Mouse (Mus musculus) liver, postnatal 0 days (tissue): ENCODE data around the gene Fam13a. TPM values are rescaled to one million over a fixed set of nuclear protein-coding genes. Genes with fewer than 3 reads are reported as not detected.

Source experiments
- ATAC-seq: fragments of 200-750 bp; cut with Nextera tagmentation; 2 replicates; pipeline ENCODE4 v1.8.0; 2017; ENCODE audit warnings: mild to moderate bottlenecking, moderate library complexity
- DNase-seq: peaks from one replicate; pipeline ENCODE4 v3.0.0-alpha.2; 2016
- H3K27ac ChIP-seq: fragments of 300-500 bp; sonication (generic); 2 replicates; pipeline ENCODE4 v1.5.1; 2014; ENCODE audit warnings: antibody characterized with exemption, moderate library complexity, mild to moderate bottlenecking, low read depth
- H3K27me3 ChIP-seq: fragments of 300-500 bp; sonication (generic); 2 replicates; pipeline ENCODE4 v1.6.1; 2014; ENCODE audit warnings: low read length, control low read depth, mixed read lengths; ENCODE audit not compliant: insufficient read depth
- H3K36me3 ChIP-seq: fragments of 300-500 bp; sonication (generic); replicated peaks from 2 replicates; pipeline ENCODE4 v1.6.1; 2014; ENCODE audit warnings: mild to moderate bottlenecking, control low read depth, low read length, moderate library complexity, mixed read lengths; ENCODE audit not compliant: insufficient read depth
- H3K4me1 ChIP-seq: fragments of 300-500 bp; sonication (generic); 2 replicates; pipeline ENCODE4 v1.6.1; 2014; ENCODE audit warnings: antibody characterized with exemption, mild to moderate bottlenecking, control low read depth; ENCODE audit not compliant: insufficient read depth
- H3K4me2 ChIP-seq: fragments of 300-500 bp; sonication (generic); 2 replicates; pipeline ENCODE4 v1.6.1; 2014; ENCODE audit warnings: low read depth, mild to moderate bottlenecking, low read length, moderate library complexity, mixed read lengths
- H3K4me3 ChIP-seq: fragments of 300-500 bp; sonication (generic); 2 replicates; pipeline ENCODE4 v1.5.1; 2014; ENCODE audit warnings: low read depth, low read length
- H3K9ac ChIP-seq: fragments of 300-500 bp; sonication (generic); replicated peaks from 2 replicates; pipeline ENCODE4 v1.6.1; 2014; ENCODE audit warnings: mild to moderate bottlenecking, moderate library complexity
- H3K9me3 ChIP-seq: fragments of 300-500 bp; sonication (generic); 2 replicates; pipeline ENCODE4 v1.6.1; 2016; ENCODE audit warnings: mild to moderate bottlenecking, control low read depth, low read length, mixed read lengths
- CTCF ChIP-seq: sonication (generic); IDR thresholded peaks from 2 replicates; pipeline ENCODE4 v1.5.1; 2016; ENCODE audit warnings: antibody characterized with exemption, low read depth
- EP300 ChIP-seq: IDR thresholded peaks from 2 replicates; pipeline ENCODE4 v1.6.1; 2016; ENCODE audit warnings: antibody characterized with exemption, low read depth, mild to moderate bottlenecking
- WGBS: fragments of 180-500 bp; shearing (Covaris S2); extraction: QIAGEN DNeasy Blood & Tissue Kit; methylation state at CpG from one replicate; pipeline ENCODE4 v1.1.7; 2014; ENCODE audit not compliant: insufficient replicate concordance; 5-methylcytosine and 5-hydroxymethylcytosine counted together
- polyA plus RNA-seq: library from polyadenylated mRNA; unstranded; fragments of >200 nt; fragmentation: Nextera tagmentation; extraction: Ambion mirVana; gene quantifications from 2 replicates; pipeline ENCODE4 v1.2.1, GENCODE M21; 2015

Fam13a gene
- polyA plus RNA-seq = 1.2 and 1.6 TPM in 2 replicates

- H3K27me3 ChIP-seq = no peaks in the 10 kb centered on the region
- under 1% methylated on average over 16 of the region's 16 CpGs for WGBS
- peak within 1 kb of the TSS; percentile 49 for H3K4me3 ChIP-seq
- ATAC-seq (peak; percentile 95), DNase-seq (peak; percentile 68)
- H3K9ac ChIP-seq = peak within 1 kb of the TSS; percentile 23; the same call in 1 of the 2 replicates
- H3K36me3 ChIP-seq = no peaks in the 10 kb centered on the region
- peak within 1 kb of the TSS; percentile 70 for H3K4me2 ChIP-seq
- no peak for TF ChIP-seq CTCF
- 0 out of 2 replicates have a peak, but pooled peaks have one; percentile 25 for TF ChIP-seq EP300
- H3K9me3 ChIP-seq = no peaks in the 10 kb centered on the region
- peak within 1 kb of the TSS; percentile 23; the same call in 1 of the 2 replicates for H3K27ac ChIP-seq
- no peaks in the 10 kb centered on the region for H3K4me1 ChIP-seq
Observed at GRCm38 (mm10) chr6:59024164-59024724, at the start of gene Fam13a. Fam13a (minus strand) TSS chr6:59024549.

- Histone ChIP-seq H3K4me2 (no peak overlapping the region), H3K4me1 (no peaks in the 10 kb centered on the region), H3K9me3 (no peaks in the 10 kb centered on the region), H3K27me3 (no peaks in the 10 kb centered on the region), H3K36me3 (no peaks in the 10 kb centered on the region), H3K27ac (no peak overlapping the region), H3K9ac (no peak overlapping the region), H3K4me3 (no peak overlapping the region)
- no peak for DNase-seq
- 66% methylated on average over 5 of the region's 5 CpGs for WGBS
- ATAC-seq = no peak
- TF ChIP-seq CTCF (no peak), EP300 (no peak)
Observed at GRCm38 (mm10) chr6:59072096-59073060, 48.0 kb upstream of the Fam13a start.

- 75% methylated on average over 3 of the region's 3 CpGs for WGBS
- Histone ChIP-seq H3K9ac (no peak overlapping the region), H3K4me2 (no peak overlapping the region), H3K4me3 (no peak overlapping the region), H3K36me3 (no peaks in the 10 kb centered on the region), H3K27me3 (no peaks in the 10 kb centered on the region), H3K27ac (no peak overlapping the region), H3K9me3 (no peaks in the 10 kb centered on the region), H3K4me1 (no peaks in the 10 kb centered on the region)
- no peak for DNase-seq
- TF ChIP-seq CTCF = no peak
- no peak for TF ChIP-seq EP300
- ATAC-seq = no peak
Observed at GRCm38 (mm10) chr6:59071691-59072090, 47.3 kb upstream of the Fam13a start.

- ATAC-seq (no peak), DNase-seq (no peak)
- no peak overlapping the region for H3K27ac ChIP-seq
- no peaks in the 10 kb centered on the region for H3K9me3 ChIP-seq
- no peak overlapping the region for H3K4me2 ChIP-seq
- no peaks in the 10 kb centered on the region for H3K27me3 ChIP-seq
- H3K4me3 ChIP-seq = no peak overlapping the region
- TF ChIP-seq CTCF (no peak), EP300 (no peak)
- H3K4me1 ChIP-seq = no peaks in the 10 kb centered on the region
- no peaks in the 10 kb centered on the region for H3K36me3 ChIP-seq
- no peak overlapping the region for H3K9ac ChIP-seq
- 90% methylated on average over 5 of the region's 5 CpGs for WGBS
Observed at GRCm38 (mm10) chr6:59068187-59068586, 43.8 kb upstream of the Fam13a start.

DNA sequence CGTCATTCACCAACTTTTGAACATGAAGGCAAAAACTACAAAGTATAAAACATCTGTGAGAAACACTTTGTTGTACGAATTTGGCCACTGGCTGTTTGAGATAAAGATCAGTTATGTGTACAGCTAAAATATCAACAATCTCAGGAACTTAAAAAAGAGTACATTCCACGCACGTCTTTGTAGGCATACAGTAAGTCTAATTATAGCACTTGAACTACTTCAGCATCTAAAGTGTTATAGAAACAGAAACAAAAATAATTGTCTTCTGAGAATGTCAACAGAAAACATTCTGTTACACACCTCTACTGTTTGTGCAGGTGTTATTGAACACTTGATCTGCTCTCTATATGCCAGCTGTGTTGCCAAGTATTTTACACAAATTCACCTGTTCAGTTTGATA, 40.1 kb upstream of the Fam13a start:
- Histone ChIP-seq H3K4me1 (no peaks in the 10 kb centered on the region), H3K4me3 (no peak overlapping the region), H3K36me3 (no peaks in the 10 kb centered on the region), H3K9me3 (no peaks in the 10 kb centered on the region), H3K4me2 (no peak overlapping the region), H3K27ac (no peak overlapping the region), H3K9ac (no peak overlapping the region), H3K27me3 (no peaks in the 10 kb centered on the region)
- DNase-seq = no peak
- ATAC-seq = no peak
- 57% methylated on average over 4 of the region's 4 CpGs for WGBS
- no peak for TF ChIP-seq EP300
- TF ChIP-seq CTCF = no peak

- no peaks in the 10 kb centered on the region for H3K9me3 ChIP-seq
- no peaks in the 10 kb centered on the region for H3K27me3 ChIP-seq
- H3K4me1 ChIP-seq = no peaks in the 10 kb centered on the region
- H3K36me3 ChIP-seq = no peaks in the 10 kb centered on the region
- 58% methylated on average over 2 of the region's 2 CpGs for WGBS
- no peak overlapping the region for H3K4me2 ChIP-seq
- H3K9ac ChIP-seq = no peak overlapping the region
- H3K4me3 ChIP-seq = no peak overlapping the region
- no peak overlapping the region for H3K27ac ChIP-seq
- ATAC-seq = peak; percentile 80
- TF ChIP-seq EP300 (no peak), CTCF (no peak)
- peak; percentile 70 for DNase-seq
Observed at GRCm38 (mm10) chr6:59053232-59053631, 28.9 kb upstream of the Fam13a start.
